Mouse (Mus musculus) lung, postnatal 25 days (tissue): ENCODE measurements around the gene Gpa33.
"Not testable (repeated sequence)": the region's sequence is repeated elsewhere in the genome, so short reads cannot be mapped to it uniquely, and the experiment has no call there.

Experiments
- DNase-seq: peaks from one replicate; pipeline ENCODE4 v3.0.0; 2022; ENCODE audit warnings: low spot score

Gene Gpa33

GRCm38 (mm10) chr1:166135091-166135740, 5.2 kb downstream of the Gpa33 start:
- DNase-seq, result no peak

- DNase-seq, result peak; percentile 28
These were observed 7.4 kb downstream of the Gpa33 start for GRCm38 (mm10) chr1:166137244-166137938.

- peak; percentile 65 for DNase-seq
These were observed 8.1 kb downstream of the Gpa33 start for GRCm38 (mm10) chr1:166138136-166138535.

- no peak for DNase-seq
These were observed 9.1 kb downstream of the Gpa33 start for GRCm38 (mm10) chr1:166139113-166139512.

DNA sequence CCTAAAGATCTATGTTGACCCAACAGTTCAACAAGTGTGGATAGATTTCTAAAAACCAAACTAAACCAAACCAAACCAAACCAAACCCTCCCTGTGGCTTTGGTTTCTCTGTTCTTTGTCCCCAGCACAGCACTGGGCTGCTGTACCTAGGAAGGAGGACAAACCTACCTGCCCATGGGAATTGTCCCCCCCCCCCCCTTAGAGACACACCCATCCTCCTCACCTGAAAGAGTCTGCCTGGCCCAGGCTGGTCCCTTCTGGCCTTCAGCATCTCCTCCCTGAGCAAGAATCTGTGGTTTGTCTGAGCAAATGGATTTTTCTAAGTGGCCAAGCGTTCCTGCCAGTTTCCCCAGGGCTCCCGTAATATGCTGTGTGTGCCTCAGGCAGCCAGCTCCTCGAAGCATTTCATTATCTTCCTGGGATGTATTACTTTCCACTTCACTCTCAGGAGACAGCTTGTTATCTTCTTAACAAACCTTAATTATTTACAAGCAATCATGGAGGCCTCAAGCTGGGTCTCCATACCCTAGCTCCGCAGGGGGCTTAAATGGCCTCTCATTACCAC, 9.7 kb downstream of the Gpa33 start:
- no peak for DNase-seq

DNA sequence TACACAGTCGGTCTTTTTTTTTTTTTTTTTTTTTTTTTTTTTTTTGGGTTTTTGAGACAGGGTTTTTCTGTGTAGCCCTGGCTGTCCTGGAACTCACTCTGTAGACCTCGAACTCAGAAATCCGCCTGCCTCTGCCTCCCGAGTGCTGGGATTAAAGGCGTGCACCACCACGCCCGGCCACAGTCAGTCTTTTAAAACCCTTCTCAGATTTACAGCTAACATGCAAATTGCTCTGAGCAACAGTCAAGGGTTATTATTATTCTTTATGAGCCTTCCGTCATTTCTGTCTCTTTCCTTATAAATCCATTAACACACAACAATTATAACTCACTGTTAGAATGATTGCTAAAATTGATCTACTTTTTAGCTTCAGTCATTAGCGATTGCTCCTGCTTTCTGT, 11.8 kb downstream of the Gpa33 start:
- DNase-seq, result not testable (repeated sequence)

- no peak for DNase-seq
These were observed 12.3 kb downstream of the Gpa33 start for GRCm38 (mm10) chr1:166142369-166142768.

DNA sequence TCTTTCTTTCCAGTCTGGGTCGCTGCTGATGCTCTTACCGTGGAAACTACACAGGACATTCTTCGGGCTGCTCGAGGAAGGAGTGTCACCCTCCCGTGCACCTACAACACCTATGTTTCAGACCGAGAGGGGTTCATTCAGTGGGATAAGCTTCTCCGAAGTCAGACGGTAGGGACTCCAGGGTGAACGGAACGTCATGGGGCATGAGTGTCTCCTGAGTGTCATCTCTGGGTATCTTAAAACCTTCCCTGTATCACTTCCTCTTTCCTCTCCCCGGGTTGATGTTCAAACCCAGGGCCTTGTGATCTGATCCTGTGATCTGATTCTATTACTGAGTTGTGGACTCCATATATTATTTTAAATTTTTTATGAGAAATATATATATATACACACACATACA, 16.6 kb downstream of the Gpa33 start:
- no peak for DNase-seq

DNA sequence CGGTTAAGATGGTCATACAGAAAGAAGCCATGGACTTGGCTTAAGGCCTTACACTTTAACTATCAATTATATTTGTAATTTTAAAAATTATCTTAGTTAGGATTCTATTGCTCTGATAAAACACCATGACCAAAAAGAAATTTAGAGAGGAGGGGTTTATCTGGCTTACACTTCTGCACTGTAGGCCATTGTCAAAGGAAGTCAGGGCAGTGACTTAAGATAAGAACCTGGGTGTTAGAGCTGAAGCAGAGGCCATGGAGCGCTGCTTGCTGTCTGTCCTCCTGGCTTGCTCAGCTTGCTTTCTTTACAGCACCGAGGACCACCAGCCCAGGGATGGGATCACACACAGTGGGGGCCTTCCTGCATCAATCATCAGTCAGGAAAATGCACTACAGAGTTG, 17.6 kb downstream of the Gpa33 start:
- no peak for DNase-seq

DNA sequence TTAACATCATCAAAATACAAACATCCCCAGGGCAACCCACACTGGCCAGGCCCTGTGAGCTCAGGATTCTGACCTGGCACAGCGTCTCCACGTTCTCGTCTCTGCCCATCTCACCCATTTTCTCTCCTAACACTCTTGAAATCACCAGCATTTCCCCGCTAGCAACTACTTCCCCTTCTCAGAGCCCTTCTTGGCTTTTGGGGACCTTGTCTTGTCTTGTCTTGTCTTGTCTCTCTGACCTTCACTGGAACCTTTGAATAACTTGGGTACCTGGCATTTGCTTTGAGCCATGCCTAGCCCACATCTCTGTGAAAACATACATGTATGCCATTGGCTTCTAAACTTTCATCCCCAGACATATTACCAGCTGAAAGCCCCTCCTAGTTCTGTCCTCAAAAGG, 19.4 kb downstream of the Gpa33 start:
- no peak for DNase-seq

DNA sequence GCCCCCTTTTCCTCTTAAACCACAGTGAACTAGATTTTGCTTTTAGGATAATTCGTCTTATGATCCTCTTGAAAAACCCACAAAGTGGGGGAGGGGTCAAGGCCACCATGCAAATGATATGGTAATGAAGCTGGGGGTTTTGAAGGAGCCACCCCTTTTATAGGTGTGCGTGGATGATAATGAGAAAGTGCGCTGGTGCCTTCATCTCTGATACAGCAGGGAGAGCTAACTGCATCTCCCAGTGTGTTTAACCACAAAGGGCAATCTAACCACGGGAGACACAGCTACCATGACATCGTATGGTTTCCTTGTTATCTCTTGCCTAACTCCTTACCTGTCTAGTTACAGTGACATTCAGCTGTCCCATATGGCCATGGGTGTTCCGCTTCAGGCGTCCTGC, 20.0 kb downstream of the Gpa33 start:
- DNase-seq, result no peak

DNA sequence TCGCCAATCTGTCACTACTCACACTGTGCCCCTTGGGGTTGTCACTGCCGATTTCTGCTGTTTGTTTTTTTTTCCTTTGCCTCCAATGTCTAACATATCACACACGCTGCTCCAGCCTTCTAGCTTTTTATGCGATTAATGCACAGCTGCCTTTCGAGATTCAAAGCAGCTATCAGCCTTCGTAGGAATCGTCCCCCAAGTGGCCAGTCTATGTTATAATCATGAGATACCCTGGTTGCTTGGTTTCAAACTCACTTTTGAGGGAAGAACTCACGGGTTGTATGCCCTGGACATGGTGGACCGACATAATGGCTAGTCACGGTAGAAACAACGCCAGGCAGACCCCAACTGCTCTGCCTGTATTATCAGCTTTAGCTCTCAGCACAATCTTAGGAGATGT, 21.3 kb downstream of the Gpa33 start:
- no peak for DNase-seq

- no peak for DNase-seq
These were observed 22.0 kb downstream of the Gpa33 start for GRCm38 (mm10) chr1:166152034-166152433.

DNA sequence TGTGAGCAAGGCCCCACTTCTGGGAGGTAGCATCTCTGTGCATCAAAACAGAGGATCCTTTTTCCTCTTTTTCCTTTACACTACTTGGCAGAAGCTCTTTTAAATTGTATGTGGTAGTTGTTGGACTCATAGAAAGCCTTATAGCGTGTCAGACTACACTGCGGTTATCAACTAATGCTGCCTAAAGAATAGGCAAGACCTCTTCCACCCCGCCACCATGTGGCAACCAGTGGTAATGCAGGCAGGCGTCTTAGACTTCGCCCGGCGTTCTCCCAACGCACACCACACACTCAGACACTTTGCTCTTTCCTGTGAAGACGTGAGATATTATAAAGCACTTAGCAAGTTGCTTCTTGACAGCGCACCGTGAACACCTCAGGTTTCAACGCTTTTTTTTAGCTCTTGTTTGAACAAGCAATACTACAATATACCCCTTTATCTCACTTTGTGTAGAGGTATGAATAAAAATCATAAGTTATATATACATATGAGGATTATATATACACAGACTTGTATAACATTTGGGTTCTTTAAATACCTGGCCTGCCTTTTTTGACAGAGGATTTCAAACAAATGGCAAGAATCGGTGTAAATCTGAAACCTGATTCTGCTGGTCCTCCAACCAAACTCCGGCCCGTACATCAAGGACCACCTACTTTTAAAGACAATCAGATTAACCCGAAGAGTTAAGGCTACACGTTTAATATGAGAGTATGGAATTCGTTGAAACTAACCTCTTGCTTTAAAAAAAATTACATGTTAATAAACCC, 23.5 kb downstream of the Gpa33 start:
- DNase-seq, result peak; percentile 82

- DNase-seq, result peak; percentile 72
These were observed 24.4 kb downstream of the Gpa33 start for GRCm38 (mm10) chr1:166154162-166155112.

DNA sequence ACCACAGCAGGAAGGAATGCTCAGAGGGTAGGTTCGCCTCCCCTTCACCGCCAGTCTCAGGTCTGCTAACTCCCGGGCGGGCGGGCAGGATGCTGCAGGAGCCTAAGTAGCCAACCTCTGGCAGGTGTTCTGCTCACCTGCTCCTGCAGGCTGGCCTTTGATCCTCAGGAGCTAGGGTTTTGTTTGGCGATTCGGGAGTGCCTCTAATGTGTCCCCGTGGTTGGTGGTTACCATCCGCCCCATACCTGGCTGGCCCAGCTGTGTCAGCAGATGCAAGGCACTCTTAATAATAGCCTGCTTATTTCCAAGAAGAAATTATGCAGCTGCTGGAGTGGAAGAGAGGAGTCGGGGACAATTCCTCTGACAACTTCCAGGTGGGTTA, 25.1 kb downstream of the Gpa33 start:
- DNase-seq, result no peak

- DNase-seq, result no peak
These were observed 27.7 kb downstream of the Gpa33 start for GRCm38 (mm10) chr1:166157712-166158111.

- DNase-seq, result no peak
These were observed 28.6 kb downstream of the Gpa33 start for GRCm38 (mm10) chr1:166158664-166159063.

DNA sequence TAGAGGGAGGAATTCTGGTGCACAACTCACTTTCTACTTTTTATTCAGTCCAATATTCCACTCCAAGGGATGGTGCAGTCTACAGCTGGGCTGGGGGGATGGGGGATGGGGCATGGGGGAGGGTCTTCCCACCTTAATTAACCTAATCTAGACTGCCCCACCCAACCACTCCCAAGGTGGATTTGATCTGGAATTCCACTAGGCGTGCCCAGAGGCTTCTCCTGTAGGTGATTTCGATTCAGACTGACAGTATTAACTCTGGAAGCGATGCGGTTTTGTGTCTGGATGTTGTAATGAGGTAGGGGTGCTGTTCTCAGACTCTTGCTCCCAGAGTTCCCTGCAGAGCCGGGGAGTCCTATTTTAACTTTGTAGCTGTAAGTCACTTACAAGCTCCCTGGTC, 30.1 kb downstream of the Gpa33 start:
- DNase-seq, result no peak

- DNase-seq, result peak; percentile 60
These were observed 30.8 kb downstream of the Gpa33 start for GRCm38 (mm10) chr1:166160569-166161445.

DNA sequence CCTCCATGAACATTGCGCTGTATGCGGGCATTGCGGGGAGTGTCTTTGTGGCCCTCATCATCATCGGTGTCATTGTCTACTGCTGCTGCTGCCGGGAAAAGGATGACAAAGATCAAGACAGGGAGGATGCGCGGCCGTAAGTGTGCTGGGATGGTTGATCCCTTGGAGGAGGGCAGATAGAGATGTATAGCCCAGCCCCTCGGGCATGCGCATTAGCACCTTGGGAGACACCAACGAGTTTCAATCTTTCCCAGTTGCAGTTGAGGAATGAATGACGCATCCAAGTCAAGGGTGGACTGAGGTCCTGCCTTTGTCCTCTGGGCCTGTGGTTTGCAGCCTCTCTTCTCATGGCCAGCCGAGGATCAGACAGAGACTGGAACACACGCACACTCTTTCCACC, 34.5 kb downstream of the Gpa33 start:
- no peak for DNase-seq
